ENCODE assay signal across 8 mouse cellular contexts in the genomic region with DNA sequence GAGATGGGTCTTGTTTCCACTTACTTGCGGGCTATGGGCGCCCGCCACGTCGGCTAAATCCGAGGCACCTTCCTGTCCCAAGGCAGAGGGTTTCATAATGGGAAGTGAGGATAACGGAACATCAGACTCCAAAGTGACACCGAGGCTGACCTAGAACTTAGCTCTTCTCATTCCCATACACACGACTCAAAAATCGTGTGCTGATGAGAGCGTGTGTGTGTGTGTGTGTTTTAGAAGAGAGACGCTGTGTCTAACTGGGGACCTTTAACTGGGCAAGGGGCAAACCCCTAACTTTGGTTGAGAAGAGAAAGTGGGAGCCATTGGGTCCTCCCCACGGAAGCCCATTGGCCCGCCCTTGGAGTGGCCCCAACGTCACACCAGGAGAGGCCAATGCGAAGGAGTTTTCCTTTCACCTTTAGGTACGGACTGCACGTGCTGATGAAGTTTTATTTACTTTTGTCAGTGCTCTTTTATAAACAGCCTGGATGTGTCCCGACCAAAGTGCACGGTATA. TPM values are rescaled to one million over a fixed set of nuclear protein-coding genes. Genes with fewer than 3 reads are reported as not detected.
DNase-seq lines count a peak whose midpoint lies in the region; ATAC-seq lines count a peak whose summit lies in the region.

No protein-coding gene starts in this region.

- WGBS in limb, embryonic 11.5 days = under 1% methylated on average over 20 of the region's 20 CpGs
- WGBS in midbrain, embryonic 12.5 days = 3% methylated on average over 20 of the region's 20 CpGs

- peak; percentile 42 for DNase-seq in cerebellum, adult 11 months
- peak; percentile 67 to 74 for DNase-seq in cerebellum, postnatal 14 days
- DNase-seq in gastrocnemius, postnatal 10 days = peak; percentile 66
- DNase-seq in induced T-regulatory cell, adult 2 months (ENCODE audit: low read depth) = peak; percentile 92
- DNase-seq in limb, embryonic 11.5 days (ENCODE audit: low spot score) = peak; percentile 70
- DNase-seq in spleen, adult 18-20 months = peak; percentile 36 to 57

- H3K27me3 ChIP-seq in limb, embryonic 11.5 days (ENCODE audit: control insufficient read depth, insufficient read depth, low read length) = no peaks in the 10 kb centered on the region
- no peaks in the 10 kb centered on the region for H3K27me3 ChIP-seq in midbrain, embryonic 12.5 days

- peak overlapping the region; percentile 95 for H3K4me3 ChIP-seq in limb, embryonic 11.5 days (ENCODE audit: low read depth, low read length)
- H3K4me3 ChIP-seq in midbrain, embryonic 12.5 days = peak overlapping the region; percentile 98

- H3K9ac ChIP-seq in limb, embryonic 11.5 days (ENCODE audit: low read length) = peak overlapping the region; percentile 94
- peak overlapping the region; percentile 91 for H3K9ac ChIP-seq in midbrain, embryonic 12.5 days (replicated peaks)

- no peaks in the 10 kb centered on the region for H3K36me3 ChIP-seq in limb, embryonic 11.5 days (ENCODE audit: control insufficient read depth, insufficient read depth, low read length)
- H3K36me3 ChIP-seq in midbrain, embryonic 12.5 days = peaks cover 20% of the 10 kb centered on the region

- H3K4me1 ChIP-seq in limb, embryonic 11.5 days (ENCODE audit: control insufficient read depth, insufficient read depth, low read length) = peaks cover 5% of the 10 kb centered on the region; the same call in 1 of the 2 replicates
- H3K4me1 ChIP-seq in midbrain, embryonic 12.5 days = peaks cover 12% of the 10 kb centered on the region

- H3K4me2 ChIP-seq in limb, embryonic 11.5 days (ENCODE audit: low read depth, severe bottlenecking) = peak overlapping the region; percentile 71
- H3K4me2 ChIP-seq in midbrain, embryonic 12.5 days (replicated peaks) = peak overlapping the region; percentile 84

- no peak overlapping the region for H3K27ac ChIP-seq in limb, embryonic 11.5 days (replicated peaks; ENCODE audit: low read depth, low read length)
- peak overlapping the region; percentile 86 for H3K27ac ChIP-seq in midbrain, embryonic 12.5 days (replicated peaks)

- no peaks in the 10 kb centered on the region for H3K9me3 ChIP-seq in limb, embryonic 11.5 days (ENCODE audit: control insufficient read depth, low read length)
- H3K9me3 ChIP-seq in midbrain, embryonic 12.5 days = no peaks in the 10 kb centered on the region

- ATAC-seq in cerebellum, adult (ENCODE audit: insufficient number of reproducible peaks, low FRiP score, low TSS enrichment) = no peak
- ATAC-seq in limb, embryonic 11.5 days (ENCODE audit: insufficient number of reproducible peaks, low FRiP score, low TSS enrichment, low read depth) = peak; percentile 22; the same call in 1 of the 2 replicates
- ATAC-seq in midbrain, embryonic 12.5 days (ENCODE audit: low FRiP score, low read depth) = peak; percentile 10; the same call in 1 of the 2 replicates

RNA-seq across cellular contexts. Expression of gene 3110001I22Rik, which starts 0.7 kb away (rescaled TPM):
- 1 to 10 TPM; 1.5 to 4.2 TPM for total RNA-seq in gastrocnemius, postnatal 10 days (2021)
- polyA plus RNA-seq in limb, embryonic 11.5 days (2014; fragmentation: Nextera tagmentation; extraction: Ambion mirVana) = 9.5 and 9.9 TPM in 2 replicates
- 9.7 and 11.7 TPM in 2 replicates for polyA plus RNA-seq in midbrain, embryonic 12.5 days (2016; fragmentation: Nextera tagmentation; extraction: Ambion mirVana)

RNA-seq across cellular contexts. Expression of gene Bfar, which starts 0.8 kb away (rescaled TPM):
- total RNA-seq in gastrocnemius, postnatal 10 days (2021) = 10 to 100 TPM; 27.6 to 35.0 TPM
- 39.2 and 41.3 TPM in 2 replicates for polyA plus RNA-seq in limb, embryonic 11.5 days (2014; fragmentation: Nextera tagmentation; extraction: Ambion mirVana)
- 49.1 and 49.8 TPM in 2 replicates for polyA plus RNA-seq in midbrain, embryonic 12.5 days (2016; fragmentation: Nextera tagmentation; extraction: Ambion mirVana)

RNA-seq across cellular contexts. Expression of gene Parn, which starts 4.5 kb away (rescaled TPM):
- total RNA-seq in gastrocnemius, postnatal 10 days (2021) = 10 to 100 TPM; 12.5 to 14.7 TPM
- 41.7 and 45.5 TPM in 2 replicates for polyA plus RNA-seq in limb, embryonic 11.5 days (2014; fragmentation: Nextera tagmentation; extraction: Ambion mirVana)
- 40.5 and 41.4 TPM in 2 replicates for polyA plus RNA-seq in midbrain, embryonic 12.5 days (2016; fragmentation: Nextera tagmentation; extraction: Ambion mirVana)

RNA-seq across cellular contexts. Expression of gene Pla2g10, which starts 58.3 kb away (rescaled TPM):
- total RNA-seq in gastrocnemius, postnatal 10 days (2021) = not detected
- not detected in 2 replicates for polyA plus RNA-seq in limb, embryonic 11.5 days (2014; fragmentation: Nextera tagmentation; extraction: Ambion mirVana)
- 0.32 and 0.34 TPM in 2 replicates for polyA plus RNA-seq in midbrain, embryonic 12.5 days (2016; fragmentation: Nextera tagmentation; extraction: Ambion mirVana)

Comparison
In these comparisons a context has a peak if more than half of its experiments do, and no peak if none do; other contexts are left out.
1. DNase-seq: peak in every context shown above with its lines; median percentile 92 in induced T-regulatory cell, adult 2 months; 70 in cerebellum, postnatal 14 days; 70 in limb, embryonic 11.5 days; 66 in gastrocnemius, postnatal 10 days; 46 in spleen, adult 18-20 months; 42 in cerebellum, adult 11 months.